8 mouse cellular contexts compared by ENCODE assay signal in the genomic region with DNA sequence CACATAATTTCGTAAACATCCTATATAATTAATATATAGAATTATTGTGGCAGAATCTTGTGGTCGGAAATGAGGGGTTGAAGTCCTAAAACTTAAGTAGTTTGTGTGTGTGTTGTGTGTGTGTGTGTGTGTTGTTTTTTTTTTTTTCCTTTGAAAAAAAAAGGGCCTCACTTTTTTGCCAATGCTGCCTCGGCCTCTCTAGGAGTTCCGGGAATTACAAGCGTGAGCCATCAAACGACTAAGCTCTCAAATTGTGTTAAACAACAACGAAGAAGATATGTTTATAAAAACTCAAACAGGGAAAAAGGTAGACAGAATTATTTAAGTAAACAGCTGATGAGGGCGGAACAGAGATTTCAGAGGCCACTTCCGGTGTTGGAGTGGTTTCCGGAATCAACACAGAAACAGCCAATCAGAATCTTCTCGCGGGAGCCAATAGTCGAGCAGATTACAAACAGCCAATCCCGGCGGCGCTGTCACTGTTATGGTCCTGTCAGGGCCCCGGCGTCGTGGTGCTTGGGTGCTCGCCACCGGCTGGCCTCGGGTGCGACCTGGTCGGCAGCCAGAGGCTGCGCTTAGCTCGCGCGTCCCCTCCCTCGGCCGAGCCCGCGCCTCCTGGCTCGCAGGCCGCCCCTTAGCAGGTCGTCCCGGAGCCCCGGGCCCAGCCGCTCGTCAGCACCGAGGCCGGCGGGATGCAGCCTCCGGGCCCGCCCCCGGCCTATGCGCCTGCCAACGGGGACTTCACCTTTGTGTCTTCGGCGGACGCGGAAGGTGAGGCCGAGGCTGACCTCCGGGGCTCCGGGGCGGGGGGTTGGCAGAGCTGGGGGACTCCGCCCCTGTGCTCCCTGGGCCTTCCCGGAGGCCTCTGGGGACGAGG. TPM values are rescaled to one million over a fixed set of nuclear protein-coding genes. Genes with fewer than 3 reads are reported as not detected.
DNase-seq lines count a peak whose midpoint lies in the region; ATAC-seq and TF ChIP-seq lines count a peak whose summit lies in the region.

Gene Yipf4 (plus strand): TSS at position 470 of the 877 bp plus-strand sequence.

- no peaks in the 10 kb centered on the region for H3K9me3 ChIP-seq in hindbrain, embryonic 10.5 days
- no peaks in the 10 kb centered on the region for H3K9me3 ChIP-seq in lung, postnatal 0 days (ENCODE audit: low read length)

- peak; percentile 100 for ATAC-seq in frontal cortex, adult (ENCODE audit: low TSS enrichment)
- peak; percentile 99 for ATAC-seq in lung, postnatal 0 days

- no peaks in the 10 kb centered on the region for H3K27me3 ChIP-seq in hindbrain, embryonic 10.5 days (ENCODE audit: insufficient read depth, poor library complexity, severe bottlenecking)
- H3K27me3 ChIP-seq in lung, postnatal 0 days (replicated peaks; ENCODE audit: insufficient read depth, low read length), result no peaks in the 10 kb centered on the region

- H3K9ac ChIP-seq in lung, postnatal 0 days (replicated peaks; ENCODE audit: low read depth), result peak within 1 kb of the TSS; percentile 84

- TF ChIP-seq CTCF in lung, postnatal 0 days (IDR thresholded peaks at IDR 0.05), result no peak

- TF ChIP-seq EP300 in lung, postnatal 0 days (IDR thresholded peaks at IDR 0.05), result peak; percentile 61

- peak within 1 kb of the TSS; percentile 57 for H3K4me2 ChIP-seq in lung, postnatal 0 days (replicated peaks; ENCODE audit: low read depth, low read length)

- peak within 1 kb of the TSS; percentile 100 for H3K4me3 ChIP-seq in hindbrain, embryonic 10.5 days
- peak within 1 kb of the TSS; percentile 75 for H3K4me3 ChIP-seq in lung, postnatal 0 days (ENCODE audit: low read depth, low read length)

- H3K27ac ChIP-seq in hindbrain, embryonic 10.5 days, result peak within 1 kb of the TSS; percentile 90
- peak within 1 kb of the TSS; percentile 95 for H3K27ac ChIP-seq in lung, postnatal 0 days (ENCODE audit: low read length)

- WGBS in hindbrain, embryonic 10.5 days, result 4% methylated on average over 58 of the region's 58 CpGs
- WGBS in lung, postnatal 0 days, result 6% methylated on average over 32 of the region's 58 CpGs

- peak; percentile 99 for DNase-seq in MN1 (ENCODE audit: low spot score)
- DNase-seq in cerebellum, adult 9-10 months, result peak; percentile 98
- DNase-seq in hindbrain, embryonic 10.5 days (ENCODE audit: low spot score), result peak; percentile 93
- peak; percentile 96 for DNase-seq in layer of hippocampus, adult 9-11 months
- peak; percentile 97 for DNase-seq in lung, postnatal 0 days (ENCODE audit: low spot score)
- DNase-seq in ovary, postnatal 14 days (ENCODE audit: low spot score), result peak; percentile 95
- peak; percentile 95 for DNase-seq in thymus, postnatal 14 days

- peaks cover 9% of the 10 kb centered on the region; the same call in 1 of the 2 replicates for H3K4me1 ChIP-seq in hindbrain, embryonic 10.5 days (replicated peaks)
- H3K4me1 ChIP-seq in lung, postnatal 0 days (ENCODE audit: insufficient read depth, low read depth, low read length), result no peaks in the 10 kb centered on the region; the same call in 1 of the 2 replicates

- peaks cover 26% of the 10 kb centered on the region for H3K36me3 ChIP-seq in hindbrain, embryonic 10.5 days
- H3K36me3 ChIP-seq in lung, postnatal 0 days (ENCODE audit: insufficient read depth, low read length), result 0 out of 2 replicates have a peak, but pooled peaks cover 3% of the 10 kb centered on the region

RNA-seq across cellular contexts. Expression of gene Yipf4, which starts in this region (rescaled TPM):
- 35.5 and 37.2 TPM in 2 replicates for polyA plus RNA-seq in hindbrain, embryonic 10.5 days (2016; fragmentation: Nextera tagmentation; extraction: Ambion mirVana)
- 106 and 112 TPM in 2 replicates for polyA plus RNA-seq in lung, postnatal 0 days (2015; fragmentation: Nextera tagmentation; extraction: Ambion mirVana)

Comparison
In these comparisons a context has a peak if more than half of its experiments do, and no peak if none do; other contexts are left out.
1. Peak in every context shown above with its lines: DNase-seq, ATAC-seq, H3K4me3 ChIP-seq and H3K27ac ChIP-seq.